Mouse (Mus musculus) kidney, postnatal 36 days (tissue): ENCODE data around the gene Orai2.
"Not testable (repeated sequence)": the region's sequence is repeated elsewhere in the genome, so short reads cannot be mapped to it uniquely, and the experiment has no call there.

Source experiments
- DNase-seq, 2 experiments: peaks; one replicate each; pipeline ENCODE4 v3.0.0; 2021 to 2022; ENCODE audit warnings: mixed read lengths in 2 of 2

Orai2 gene

GRCm38 (mm10) chr5:136170512-136171362 is at the start of gene Orai2:
TSS of gene Orai2 (minus strand) at chr5:136170713.
- DNase-seq = peak; percentile 75 to 89

DNA sequence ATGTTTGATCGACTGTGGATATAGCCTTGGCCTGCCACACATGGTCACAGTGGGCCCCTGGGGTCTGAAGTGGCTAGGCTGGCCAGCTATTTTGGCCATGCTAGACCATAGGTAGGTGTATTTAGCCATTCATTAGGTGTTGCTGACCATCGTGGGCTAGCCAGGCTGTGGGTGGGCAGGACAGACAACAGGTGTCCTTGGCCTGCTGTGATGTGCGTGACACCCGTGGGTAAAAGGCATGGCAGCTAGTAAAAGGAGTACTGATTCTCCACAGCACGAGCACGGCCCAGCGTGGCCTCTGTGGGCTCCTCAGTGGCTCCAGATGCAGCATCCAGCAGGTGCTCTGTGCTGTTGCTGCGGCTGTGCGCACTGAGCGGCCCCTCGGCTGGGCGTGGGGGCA is 48.1 kb upstream of the Orai2 start:
- DNase-seq = no peak

DNA sequence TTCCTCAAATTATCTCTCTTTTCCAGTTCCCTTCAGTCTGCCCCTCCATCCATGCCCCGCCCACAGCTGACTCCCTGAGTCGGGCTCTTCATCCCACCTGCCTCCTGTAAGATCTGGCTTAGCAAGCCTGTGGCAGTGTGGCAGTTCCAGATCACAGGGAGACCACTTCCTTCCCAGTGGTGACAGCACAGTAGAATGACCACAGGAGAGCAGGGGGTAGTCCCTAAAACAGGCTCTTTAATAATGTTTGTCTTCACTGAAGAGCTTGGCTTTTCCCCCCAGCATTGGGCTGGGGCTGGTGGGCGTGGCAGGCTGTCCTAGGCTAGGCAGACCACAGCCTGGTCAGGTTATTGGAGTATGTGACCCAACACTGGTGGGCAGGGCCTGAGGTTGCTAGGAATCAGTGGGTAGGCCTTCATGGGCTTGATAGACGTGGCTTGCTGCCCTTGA is 47.4 kb upstream of the Orai2 start:
- no peak for DNase-seq

DNA sequence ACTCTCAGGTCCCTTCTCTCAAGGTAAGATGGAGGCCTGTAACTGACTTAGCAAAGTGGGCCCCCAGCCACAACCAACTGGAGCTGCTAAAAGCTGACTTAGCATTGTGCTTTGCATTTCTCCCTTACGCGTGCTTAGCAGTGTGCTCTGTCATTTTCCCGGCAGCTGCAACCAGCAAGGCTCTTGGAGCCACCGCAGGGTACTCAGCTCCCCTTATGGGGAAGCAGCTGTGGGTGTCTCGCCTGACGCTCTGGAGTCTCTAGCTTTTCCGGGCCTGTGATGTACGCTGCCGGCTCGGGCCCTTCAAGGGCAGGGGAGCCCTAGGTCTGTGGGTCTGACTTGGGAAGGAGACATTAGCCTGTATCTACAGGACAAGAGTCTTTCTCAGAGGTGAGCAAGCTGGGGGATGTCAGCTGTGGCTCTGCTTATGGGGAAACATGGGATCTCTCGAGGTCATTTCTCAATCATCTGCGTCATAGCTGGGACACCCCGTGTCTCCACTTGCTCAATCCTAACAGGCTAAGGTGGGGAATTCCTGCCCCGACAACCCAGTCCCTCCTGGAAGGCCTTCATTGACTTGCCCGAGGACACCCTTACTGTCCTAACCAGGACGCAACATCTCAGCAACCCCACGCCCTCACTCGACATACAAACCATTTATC is 46.6 kb upstream of the Orai2 start:
- DNase-seq = no peak

DNA sequence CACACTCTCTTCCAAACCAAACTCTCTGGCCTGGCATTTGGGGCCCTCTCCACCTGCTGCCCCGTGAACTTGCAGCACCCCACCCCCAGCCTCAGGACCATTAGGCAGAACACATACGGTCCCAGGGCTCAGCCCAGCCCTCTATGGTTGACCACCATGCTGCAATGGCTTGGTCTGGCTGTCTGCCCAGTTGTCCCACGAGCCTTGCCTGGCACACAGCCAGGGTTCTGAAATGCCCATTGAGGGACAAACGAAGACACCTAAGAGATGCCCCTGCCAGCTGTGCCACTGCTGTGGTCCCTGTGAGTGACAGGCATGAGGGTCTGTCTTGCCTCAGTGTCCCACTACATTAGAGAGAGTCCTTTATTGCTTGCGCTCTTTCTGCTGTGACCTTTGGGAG is 45.4 kb upstream of the Orai2 start:
- DNase-seq = peak in 1 of 2 experiments; percentile 13

DNA sequence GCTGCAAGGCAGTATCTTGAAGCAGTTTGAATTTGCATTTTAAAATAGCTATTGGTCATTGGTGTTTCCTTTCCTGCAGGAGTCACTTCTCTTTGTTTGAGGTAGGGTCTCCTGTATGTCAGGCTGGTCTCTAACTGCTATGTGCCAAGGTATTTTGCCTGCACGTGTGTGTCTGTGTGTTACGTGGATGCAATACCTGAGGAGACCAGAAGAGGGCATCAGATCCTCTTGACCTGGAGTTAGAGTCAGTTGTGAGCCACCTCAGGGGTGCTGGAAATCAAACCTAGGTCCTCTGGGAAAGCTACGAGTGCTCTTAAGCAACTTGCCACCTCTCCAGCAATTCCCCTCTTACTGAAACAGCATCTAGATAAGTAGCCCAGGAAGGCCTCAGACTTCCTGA is 44.7 kb upstream of the Orai2 start:
- DNase-seq = no peak

DNA sequence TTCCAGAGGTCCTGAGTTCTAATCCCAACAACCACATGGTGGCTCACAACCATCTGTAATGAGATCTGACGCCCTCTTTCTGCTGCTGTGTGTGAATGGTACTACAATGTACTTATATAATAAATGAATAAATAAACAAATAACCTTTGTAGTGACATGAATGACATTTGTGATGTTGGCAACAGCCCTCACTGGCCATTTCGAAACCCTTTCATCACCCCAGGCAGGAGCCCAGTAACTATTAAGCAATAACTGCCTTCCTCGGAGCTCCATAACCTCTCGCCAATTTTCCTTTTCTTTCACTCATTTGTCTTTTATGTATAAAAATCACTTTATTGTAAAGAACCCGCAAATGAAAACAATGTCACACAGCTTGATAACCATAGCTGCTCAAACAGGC is 43.2 kb upstream of the Orai2 start:
- no peak for DNase-seq

GRCm38 (mm10) chr5:136212716-136213115 is 42.2 kb upstream of the Orai2 start:
- no peak for DNase-seq

GRCm38 (mm10) chr5:136211341-136212102 is 41.0 kb upstream of the Orai2 start:
- not testable (repeated sequence) for DNase-seq

GRCm38 (mm10) chr5:136210549-136210948 is 40.0 kb upstream of the Orai2 start:
- no peak for DNase-seq

DNA sequence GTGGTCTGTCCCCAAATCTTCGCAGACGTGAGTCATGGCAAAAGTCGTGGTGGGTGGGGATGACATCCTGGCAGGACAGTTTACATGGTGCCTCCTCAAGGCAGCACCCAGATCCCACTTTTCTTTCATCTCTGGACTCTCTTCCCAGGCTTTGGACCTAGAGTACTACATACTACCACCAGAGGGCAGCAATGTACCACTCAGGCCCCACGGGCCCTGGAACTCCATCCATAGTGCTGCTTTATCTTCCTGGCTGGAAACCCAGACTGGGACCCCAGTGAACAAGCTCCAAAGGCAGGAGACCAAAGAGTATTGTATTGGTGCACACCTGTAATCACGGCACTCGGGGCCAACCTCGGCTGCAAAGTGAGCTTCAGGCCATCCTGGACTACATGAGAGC is 31.3 kb upstream of the Orai2 start:
- DNase-seq = peak; percentile 70 to 79

DNA sequence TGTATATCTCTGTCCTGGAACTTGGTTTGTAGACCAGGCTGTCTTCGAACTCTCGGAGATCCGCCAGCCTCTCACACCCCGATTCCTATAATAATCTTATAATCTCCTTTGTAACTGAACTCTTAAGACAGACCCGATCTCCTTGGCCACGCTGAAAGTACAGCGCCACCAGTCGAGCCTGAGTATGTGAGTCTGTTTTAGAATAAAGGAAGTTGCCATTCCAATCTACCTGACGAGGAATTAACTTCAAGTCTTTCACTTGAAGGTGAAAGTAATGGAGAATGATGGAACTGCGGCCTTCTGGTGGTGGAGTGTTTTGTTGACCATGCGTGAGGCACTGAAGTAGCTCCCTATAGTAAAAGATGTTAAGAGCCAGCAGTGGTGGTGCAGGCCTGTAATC is 29.0 kb upstream of the Orai2 start:
- peak; percentile 13 to 27 for DNase-seq

DNA sequence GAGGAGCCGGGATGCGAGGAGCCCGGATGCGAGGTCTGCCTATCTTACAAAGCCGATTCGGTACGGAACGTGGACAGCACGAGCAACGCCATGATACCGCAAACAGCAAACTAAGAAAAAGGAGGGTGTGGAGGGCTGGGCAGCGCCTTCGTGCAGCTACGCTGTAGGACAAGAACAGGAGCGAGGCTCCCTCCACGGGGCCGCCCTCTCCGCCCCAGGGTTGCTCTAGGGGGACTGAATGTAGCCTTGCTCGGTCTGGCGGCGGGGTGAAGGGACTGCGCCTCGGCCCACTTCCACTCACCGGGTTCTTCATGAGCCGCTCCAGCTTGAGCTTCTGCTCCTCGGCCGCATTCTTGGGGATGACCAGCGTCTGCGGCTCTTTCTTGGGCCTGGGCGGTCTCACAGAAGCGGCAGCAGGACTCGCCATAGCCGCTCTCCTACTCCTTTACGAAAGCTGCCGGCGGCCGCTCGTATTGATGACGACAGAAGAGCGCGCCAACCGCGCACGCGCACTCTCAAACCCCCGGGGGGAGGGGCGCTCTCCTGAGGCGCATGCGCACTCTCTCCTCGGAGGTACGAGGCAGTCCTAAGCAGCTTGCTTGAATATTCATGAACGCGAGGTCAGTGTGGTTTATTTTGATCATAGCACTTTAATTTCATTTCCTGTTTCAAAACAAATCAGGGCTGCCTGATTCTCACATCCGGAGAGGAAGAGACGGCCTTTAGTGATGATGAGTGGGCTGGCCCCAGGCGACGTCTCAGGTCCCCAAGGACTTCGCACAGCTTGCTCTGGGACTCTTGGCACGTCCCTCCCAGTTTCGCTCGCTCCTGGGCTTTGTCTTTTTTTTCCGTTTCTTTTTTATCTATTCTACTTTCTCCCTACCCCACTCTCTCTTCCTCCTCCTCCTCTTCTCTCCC is 28.2 kb upstream of the Orai2 start, which contains the start of gene Prkrip1:
Gene Prkrip1 (minus strand): TSS at position 490 of the 918 bp plus-strand sequence.
- DNase-seq = peak; percentile 92 to 95

- no peak for DNase-seq
These were observed 21.4 kb upstream of the Orai2 start for GRCm38 (mm10) chr5:136191870-136192269.

- DNase-seq = peak; percentile 43 to 79
These were observed 16.2 kb upstream of the Orai2 start for GRCm38 (mm10) chr5:136186723-136187122.

- DNase-seq = no peak
These were observed 13.3 kb upstream of the Orai2 start for GRCm38 (mm10) chr5:136183766-136184165.

- no peak for DNase-seq
These were observed 12.3 kb upstream of the Orai2 start for GRCm38 (mm10) chr5:136182830-136183229.

GRCm38 (mm10) chr5:136182049-136182448 is 11.5 kb upstream of the Orai2 start:
- DNase-seq = no peak

- DNase-seq = no peak
These were observed 10.7 kb upstream of the Orai2 start for GRCm38 (mm10) chr5:136181197-136181596.

DNA sequence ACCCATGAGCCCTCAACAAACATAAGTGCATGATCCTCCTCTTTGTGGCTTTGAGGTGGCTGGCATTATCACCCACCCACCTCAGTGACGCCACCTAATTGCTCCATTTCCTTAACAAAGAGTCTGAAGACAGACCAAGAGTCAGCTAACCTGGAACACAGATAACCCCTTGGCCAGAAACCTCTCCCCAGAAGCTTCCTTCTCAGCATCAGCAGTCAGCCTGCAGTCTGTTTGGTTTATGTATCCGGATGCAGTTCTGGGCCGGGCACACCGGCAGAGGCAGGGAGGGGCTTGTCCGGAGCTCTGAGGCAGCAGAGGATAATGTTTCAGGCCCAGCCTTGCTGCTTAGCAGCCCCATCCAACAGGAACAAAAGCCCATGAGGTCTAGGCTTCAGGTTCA is 9.1 kb upstream of the Orai2 start:
- DNase-seq = no peak

GRCm38 (mm10) chr5:136173606-136174463 is 3.3 kb upstream of the Orai2 start:
- DNase-seq = peak; percentile 79 to 83
